Mouse (Mus musculus) cortical plate, adult 2 months (tissue): Measurements from ENCODE around the gene Tmem230.

Experiments used
- CTCF ChIP-seq: fragments of 200-500 bp; IDR thresholded peaks from 2 replicates; pipeline ENCODE4 v1.5.1; 2011; ENCODE audit warnings: mild to moderate bottlenecking, control low read depth, low read length; ENCODE audit not compliant: insufficient read depth; ENCODE audit errors: extremely low read depth
- POLR2A ChIP-seq: fragments of 200-500 bp; IDR thresholded peaks from 2 replicates; pipeline ENCODE4 v1.6.1; 2011; ENCODE audit warnings: mild to moderate bottlenecking, low read length, control low read depth; ENCODE audit not compliant: insufficient read depth; ENCODE audit errors: extremely low read depth

- TF ChIP-seq POLR2A (no peak), CTCF (no peak)
These were observed 43.8 kb downstream of the Tmem230 start for GRCm38 (mm10) chr2:132203773-132204172.
